Mouse (Mus musculus): Measurements from ENCODE around the gene 4930452B06Rik. TPM values are rescaled to one million over a fixed set of nuclear protein-coding genes. Genes with fewer than 3 reads are reported as not detected.

The 4930452B06Rik gene
- polyA plus RNA-seq, 1 experiment from 2014 or later: 19.2 TPM

DNA sequence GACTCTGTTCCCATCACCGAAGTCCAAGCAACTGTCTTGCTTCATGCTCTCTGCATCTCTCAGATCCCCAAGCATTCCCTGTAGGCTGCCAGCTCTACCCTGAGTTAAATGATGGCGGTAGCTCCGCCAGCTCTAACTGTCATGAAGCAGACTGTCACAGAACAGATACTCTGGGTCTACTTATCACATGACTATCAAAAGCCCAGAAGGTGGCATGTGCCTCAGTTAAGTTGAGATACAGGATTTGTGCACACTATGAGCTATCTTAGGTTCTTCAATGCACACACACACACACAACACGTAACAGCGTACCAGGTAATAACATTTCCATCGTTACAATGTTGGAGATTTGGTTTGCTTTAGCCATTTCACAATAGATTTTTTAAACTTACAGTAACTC is 215.7 kb downstream of the 4930452B06Rik start:
- WGBS: 84% methylated on average over 6 of the region's 6 CpGs
- Histone ChIP-seq H3K4me2 (no peak overlapping the region), H3K27me3 (no peaks in the 10 kb centered on the region), H3K9ac (no peak overlapping the region), H3K36me3 (no peaks in the 10 kb centered on the region), H3K4me3 (no peak overlapping the region), H3K27ac (no peak overlapping the region), H3K9me3 (replicated peaks) (no peaks in the 10 kb centered on the region), H3K4me1 (replicated peaks) (no peaks in the 10 kb centered on the region)
- ATAC-seq (replicated peaks; ENCODE audit: insufficient number of reproducible peaks, insufficient read depth, low FRiP score, low read depth): no peak

- Histone ChIP-seq H3K4me1 (replicated peaks) (no peaks in the 10 kb centered on the region), H3K4me3 (no peak overlapping the region), H3K9ac (no peak overlapping the region), H3K27me3 (no peaks in the 10 kb centered on the region), H3K27ac (no peak overlapping the region), H3K9me3 (replicated peaks) (no peaks in the 10 kb centered on the region), H3K36me3 (no peaks in the 10 kb centered on the region), H3K4me2 (no peak overlapping the region)
- no peak for ATAC-seq (replicated peaks; ENCODE audit: insufficient number of reproducible peaks, insufficient read depth, low FRiP score, low read depth)
Measured at GRCm38 (mm10) chr14:8449299-8449698, 216.7 kb downstream of the 4930452B06Rik start.

- Histone ChIP-seq H3K27ac (no peak overlapping the region), H3K36me3 (no peaks in the 10 kb centered on the region), H3K27me3 (no peaks in the 10 kb centered on the region), H3K4me1 (replicated peaks) (no peaks in the 10 kb centered on the region), H3K9ac (no peak overlapping the region), H3K4me2 (no peak overlapping the region), H3K4me3 (no peak overlapping the region), H3K9me3 (replicated peaks) (no peaks in the 10 kb centered on the region)
- no peak for ATAC-seq (replicated peaks; ENCODE audit: insufficient number of reproducible peaks, insufficient read depth, low FRiP score, low read depth)
- 82% methylated on average over 1 of the region's 1 CpGs for WGBS
Measured at GRCm38 (mm10) chr14:8447352-8447751, 218.7 kb downstream of the 4930452B06Rik start.

GRCm38 (mm10) chr14:8444363-8444762 is 221.7 kb downstream of the 4930452B06Rik start:
- no peaks in the 10 kb centered on the region for H3K9me3 ChIP-seq (replicated peaks)
- H3K4me1 ChIP-seq (replicated peaks): no peaks in the 10 kb centered on the region
- no peak overlapping the region for H3K27ac ChIP-seq
- no peak overlapping the region for H3K4me2 ChIP-seq
- ATAC-seq (replicated peaks; ENCODE audit: insufficient number of reproducible peaks, insufficient read depth, low FRiP score, low read depth): no peak
- 89% methylated on average over 2 of the region's 2 CpGs for WGBS
- no peak overlapping the region for H3K4me3 ChIP-seq
- H3K9ac ChIP-seq: no peak overlapping the region
- no peaks in the 10 kb centered on the region for H3K27me3 ChIP-seq
- no peaks in the 10 kb centered on the region for H3K36me3 ChIP-seq

DNA sequence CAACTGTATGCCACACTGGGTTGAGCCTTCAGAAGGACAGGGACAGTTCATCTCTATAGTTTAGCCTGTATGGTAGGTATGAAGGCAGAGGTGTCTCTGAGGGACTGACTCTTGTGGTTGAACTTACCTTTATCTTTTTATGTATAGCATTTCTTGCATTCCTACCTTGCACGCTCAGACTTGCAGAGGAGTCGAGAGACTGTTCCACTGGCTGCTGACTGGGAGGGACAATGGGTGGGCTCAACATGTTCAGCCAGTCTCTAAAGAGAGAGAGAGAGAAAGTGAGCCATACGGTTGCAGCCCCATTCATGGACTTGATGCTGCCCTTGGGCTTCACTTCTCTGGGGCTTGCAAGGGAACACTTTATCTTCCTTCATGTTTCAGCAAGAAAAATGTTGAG is 223.3 kb downstream of the 4930452B06Rik start:
- no peak for ATAC-seq (replicated peaks; ENCODE audit: insufficient number of reproducible peaks, insufficient read depth, low FRiP score, low read depth)
- Histone ChIP-seq H3K4me3 (no peak overlapping the region), H3K4me1 (replicated peaks) (no peaks in the 10 kb centered on the region), H3K4me2 (no peak overlapping the region), H3K36me3 (no peaks in the 10 kb centered on the region), H3K9me3 (replicated peaks) (no peaks in the 10 kb centered on the region), H3K9ac (no peak overlapping the region), H3K27me3 (no peaks in the 10 kb centered on the region), H3K27ac (no peak overlapping the region)
- WGBS: 55% methylated on average over 3 of the region's 3 CpGs

- Histone ChIP-seq H3K4me3 (no peak overlapping the region), H3K36me3 (no peaks in the 10 kb centered on the region), H3K9me3 (replicated peaks) (no peaks in the 10 kb centered on the region), H3K4me2 (no peak overlapping the region), H3K4me1 (replicated peaks) (no peaks in the 10 kb centered on the region), H3K27me3 (no peaks in the 10 kb centered on the region), H3K9ac (no peak overlapping the region), H3K27ac (no peak overlapping the region)
- ATAC-seq (replicated peaks; ENCODE audit: insufficient number of reproducible peaks, insufficient read depth, low FRiP score, low read depth): no peak
- WGBS: 57% methylated on average over 3 of the region's 3 CpGs
Measured at GRCm38 (mm10) chr14:8441623-8442022, 224.4 kb downstream of the 4930452B06Rik start.

DNA sequence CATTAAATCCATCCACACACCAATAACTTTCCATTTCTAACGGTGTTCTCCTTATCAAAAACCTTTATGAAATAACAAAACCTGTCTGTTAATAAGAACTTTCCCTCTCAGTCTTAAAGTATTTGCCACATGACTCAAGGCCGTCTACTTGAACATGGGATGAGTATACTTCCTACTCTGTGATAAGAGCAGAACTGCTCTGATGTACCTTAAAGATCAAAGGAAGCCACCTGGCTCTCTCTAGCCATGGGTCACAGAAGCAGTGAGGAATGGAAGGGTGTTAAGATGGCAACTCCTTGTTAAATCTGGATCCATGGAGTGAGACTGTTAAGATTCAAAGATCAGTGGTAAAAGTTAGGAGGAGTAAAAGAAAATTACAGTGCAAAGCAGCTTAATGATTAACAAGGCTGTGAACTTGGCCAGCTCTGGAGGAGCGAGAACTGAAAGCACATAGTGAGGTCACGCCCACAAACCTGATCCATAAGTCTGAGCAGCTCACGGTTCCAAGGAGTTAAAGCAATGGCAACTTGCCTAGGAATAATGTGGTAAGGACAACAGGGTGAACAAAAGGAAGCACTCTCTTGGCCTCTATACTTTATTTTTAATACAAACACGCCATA is 235.3 kb downstream of the 4930452B06Rik start:
- Histone ChIP-seq H3K36me3 (no peaks in the 10 kb centered on the region), H3K27me3 (no peaks in the 10 kb centered on the region), H3K4me2 (no peak overlapping the region), H3K4me3 (no peak overlapping the region), H3K9ac (no peak overlapping the region), H3K4me1 (replicated peaks) (no peaks in the 10 kb centered on the region), H3K27ac (no peak overlapping the region), H3K9me3 (replicated peaks) (no peaks in the 10 kb centered on the region)
- no peak for ATAC-seq (replicated peaks; ENCODE audit: insufficient number of reproducible peaks, insufficient read depth, low FRiP score, low read depth)
- 64% methylated on average over 6 of the region's 6 CpGs for WGBS

GRCm38 (mm10) chr14:8429767-8430166 is 236.3 kb downstream of the 4930452B06Rik start:
- Histone ChIP-seq H3K9ac (no peak overlapping the region), H3K4me1 (replicated peaks) (no peaks in the 10 kb centered on the region), H3K4me3 (no peak overlapping the region), H3K36me3 (no peaks in the 10 kb centered on the region), H3K27me3 (no peaks in the 10 kb centered on the region), H3K27ac (no peak overlapping the region), H3K9me3 (replicated peaks) (no peaks in the 10 kb centered on the region), H3K4me2 (no peak overlapping the region)
- ATAC-seq (replicated peaks; ENCODE audit: insufficient number of reproducible peaks, insufficient read depth, low FRiP score, low read depth): no peak
- 71% methylated on average over 2 of the region's 2 CpGs for WGBS

DNA sequence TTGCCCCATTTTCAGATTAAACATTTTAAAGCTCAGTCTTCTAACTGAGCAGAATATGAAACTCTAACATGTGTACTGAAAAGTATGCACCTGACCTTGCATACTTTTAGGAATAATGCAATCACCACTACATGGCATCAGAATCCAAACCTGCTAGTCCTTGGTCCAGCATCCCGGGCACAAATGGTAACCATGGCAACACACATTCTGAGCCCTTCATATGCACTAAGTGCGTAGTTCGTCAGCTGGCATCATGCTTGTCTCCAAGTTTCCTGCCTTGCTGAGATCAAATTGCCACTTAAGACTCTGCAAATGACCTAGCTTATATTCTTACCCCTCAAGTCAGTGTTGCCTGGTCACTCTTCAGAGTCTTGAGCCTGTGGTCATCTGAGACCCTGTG is 243.2 kb downstream of the 4930452B06Rik start:
- Histone ChIP-seq H3K27me3 (no peaks in the 10 kb centered on the region), H3K27ac (no peak overlapping the region), H3K4me1 (replicated peaks) (peaks cover 3% of the 10 kb centered on the region; the same call in 1 of the 2 replicates), H3K9ac (no peak overlapping the region), H3K4me2 (no peak overlapping the region), H3K9me3 (replicated peaks) (no peaks in the 10 kb centered on the region), H3K4me3 (no peak overlapping the region), H3K36me3 (no peaks in the 10 kb centered on the region)
- WGBS: 84% methylated on average over 3 of the region's 3 CpGs
- no peak for ATAC-seq (replicated peaks; ENCODE audit: insufficient number of reproducible peaks, insufficient read depth, low FRiP score, low read depth)

- Histone ChIP-seq H3K27me3 (no peaks in the 10 kb centered on the region), H3K4me3 (no peak overlapping the region), H3K27ac (no peak overlapping the region), H3K4me1 (replicated peaks) (peaks cover 3% of the 10 kb centered on the region; the same call in 1 of the 2 replicates), H3K4me2 (peak overlapping the region; percentile 30; the same call in 1 of the 2 replicates), H3K9ac (no peak overlapping the region), H3K36me3 (no peaks in the 10 kb centered on the region), H3K9me3 (replicated peaks) (no peaks in the 10 kb centered on the region)
- WGBS: 28% methylated on average over 10 of the region's 10 CpGs
- no peak for ATAC-seq (replicated peaks; ENCODE audit: insufficient number of reproducible peaks, insufficient read depth, low FRiP score, low read depth)
Measured at GRCm38 (mm10) chr14:8421199-8421787, 244.7 kb downstream of the 4930452B06Rik start.

DNA sequence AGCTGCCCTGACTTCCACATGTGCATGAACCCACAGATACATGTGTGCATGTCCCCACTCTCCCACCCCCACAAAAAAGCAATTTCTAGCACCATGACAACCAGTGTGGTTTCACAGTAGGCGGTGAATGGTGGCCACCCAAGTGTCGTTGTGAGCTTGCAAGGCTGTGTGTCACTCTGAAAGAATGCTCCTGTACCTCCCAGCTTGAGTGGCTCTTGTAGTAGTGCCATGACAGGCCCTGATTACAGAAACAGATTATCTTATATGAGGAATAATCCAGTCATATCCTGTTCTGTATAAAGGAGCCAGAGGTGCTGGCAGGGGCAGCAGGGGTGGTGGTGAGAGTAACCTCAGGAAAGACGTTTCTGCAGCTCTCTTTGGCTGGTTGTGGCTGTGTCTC is 247.4 kb downstream of the 4930452B06Rik start:
- WGBS: 33% methylated on average over 3 of the region's 3 CpGs
- Histone ChIP-seq H3K36me3 (no peaks in the 10 kb centered on the region), H3K9me3 (replicated peaks) (no peaks in the 10 kb centered on the region), H3K4me3 (no peak overlapping the region), H3K27me3 (no peaks in the 10 kb centered on the region), H3K4me1 (replicated peaks) (peaks cover 3% of the 10 kb centered on the region; the same call in 1 of the 2 replicates), H3K27ac (no peak overlapping the region), H3K4me2 (no peak overlapping the region), H3K9ac (no peak overlapping the region)
- no peak for ATAC-seq (replicated peaks; ENCODE audit: insufficient number of reproducible peaks, insufficient read depth, low FRiP score, low read depth)

GRCm38 (mm10) chr14:8405946-8406345 is 260.1 kb downstream of the 4930452B06Rik start:
- ATAC-seq (replicated peaks; ENCODE audit: insufficient number of reproducible peaks, insufficient read depth, low FRiP score, low read depth): no peak
- no peaks in the 10 kb centered on the region for H3K36me3 ChIP-seq
- no peak overlapping the region for H3K9ac ChIP-seq
- no peak overlapping the region for H3K4me3 ChIP-seq
- H3K4me1 ChIP-seq (replicated peaks): no peaks in the 10 kb centered on the region
- H3K9me3 ChIP-seq (replicated peaks): no peaks in the 10 kb centered on the region
- WGBS: 61% methylated on average over 6 of the region's 6 CpGs
- no peak overlapping the region for H3K4me2 ChIP-seq
- no peak overlapping the region for H3K27ac ChIP-seq
- no peaks in the 10 kb centered on the region for H3K27me3 ChIP-seq

All from heart, embryonic 15.5 days (tissue).